Mouse (Mus musculus): ENCODE measurements around the gene Arhgef15.

GRCm38 (mm10) chr11:68924749-68925148 is 32.5 kb downstream of the Arhgef15 start:
- TF ChIP-seq CTCF (conservative IDR thresholded peaks at IDR 0.05 in 1 of 2, IDR thresholded peaks at IDR 0.05 in 1 of 2; ENCODE audit: low read depth in 2 of 2, low read length in 2 of 2) (no peak), HCFC1 (IDR thresholded peaks at IDR 0.05; ENCODE audit: low read depth, low read length) (no peak), MEF2A (IDR thresholded peaks at IDR 0.05; ENCODE audit: borderline replicate concordance, low read depth, low read length) (no peak), MAZ (IDR thresholded peaks at IDR 0.05; ENCODE audit: low read depth, low read length) (no peak), CHD2 (IDR thresholded peaks at IDR 0.05; ENCODE audit: low read length) (no peak), POLR2A (IDR thresholded peaks at IDR 0.05; ENCODE audit: low read depth, low read length) (no peak)

Data from CH12.LX (cell line).